Mouse (Mus musculus): ENCODE results near the gene Ddx23.

DNA sequence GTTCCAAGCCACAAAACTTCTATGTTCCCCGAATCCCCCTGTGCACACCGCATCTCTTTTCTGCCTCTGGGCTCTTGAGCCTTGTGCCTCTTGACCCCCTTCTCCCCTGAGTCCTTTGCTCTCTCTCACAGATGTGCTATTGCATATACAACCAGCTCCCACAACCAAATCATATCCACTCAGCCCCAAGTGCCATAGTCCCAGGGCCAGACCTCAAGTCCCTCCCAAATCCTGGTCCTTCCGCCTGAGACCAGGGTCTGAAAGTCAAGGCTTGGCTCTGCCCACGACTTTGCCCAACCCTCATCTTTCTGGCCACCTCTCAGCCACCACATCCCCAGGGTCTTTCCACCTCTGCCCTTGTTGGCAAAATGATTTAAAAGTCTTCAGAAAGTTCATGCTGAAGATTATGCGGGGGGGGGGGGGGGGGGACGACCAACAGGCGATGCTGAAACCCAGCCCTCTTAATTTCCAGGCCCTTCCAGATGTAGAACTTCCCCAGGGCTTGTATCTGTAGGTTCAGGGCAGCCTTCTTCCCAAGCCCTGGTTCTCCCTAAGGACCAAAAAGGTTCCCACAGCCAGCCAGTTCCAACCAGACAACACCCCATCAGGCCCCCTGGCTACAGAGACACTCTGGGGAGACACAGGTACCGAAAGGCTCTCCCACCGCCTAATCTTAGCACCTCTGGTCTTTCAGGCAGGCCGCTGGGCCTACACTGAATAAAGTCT lies 54.5 kb downstream of the Ddx23 start:
- TF ChIP-seq CTCF (IDR thresholded peaks at IDR 0.05; ENCODE audit: low read depth) = no peak
- TF ChIP-seq EP300 (optimal IDR thresholded peaks at IDR 0.05) = no peak
